Mouse (Mus musculus) midbrain, embryonic 12.5 days (tissue): ENCODE results near the gene Pfkfb4. TPM values are rescaled to one million over a fixed set of nuclear protein-coding genes. Genes with fewer than 3 reads are reported as not detected.
A peak's percentile ranks its signal among the peaks of the same experiment; 100 is the strongest.

Experiments
- ATAC-seq: fragments of 200-750 bp; cut with Nextera tagmentation; 2 replicates; pipeline ENCODE4 v1.8.0; 2017; ENCODE audit warnings: low read depth, moderate TSS enrichment, moderate library complexity; ENCODE audit not compliant: low FRiP score
- H3K27ac ChIP-seq: fragments of 300-500 bp; sonication (generic); replicated peaks from 2 replicates; pipeline ENCODE4 v1.5.1; 2016; ENCODE audit warnings: mild to moderate bottlenecking
- H3K27me3 ChIP-seq: fragments of 300-500 bp; sonication (generic); 2 replicates; pipeline ENCODE4 v1.6.1; 2016; ENCODE audit warnings: mild to moderate bottlenecking
- H3K36me3 ChIP-seq: fragments of 300-500 bp; sonication (generic); 2 replicates; pipeline ENCODE4 v1.6.1; 2016
- H3K4me1 ChIP-seq: fragments of 300-500 bp; sonication (generic); 2 replicates; pipeline ENCODE4 v1.6.1; 2016
- H3K4me2 ChIP-seq: fragments of 300-500 bp; sonication (generic); replicated peaks from 2 replicates; pipeline ENCODE4 v1.6.1; 2016; ENCODE audit warnings: mild to moderate bottlenecking, moderate library complexity
- H3K4me3 ChIP-seq: fragments of 300-500 bp; sonication (generic); 2 replicates; pipeline ENCODE4 v1.5.1; 2016; ENCODE audit warnings: mild to moderate bottlenecking
- H3K9ac ChIP-seq: fragments of 300-500 bp; sonication (generic); replicated peaks from 2 replicates; pipeline ENCODE4 v1.6.1; 2016; ENCODE audit warnings: mild to moderate bottlenecking, moderate library complexity
- H3K9me3 ChIP-seq: fragments of 300-500 bp; sonication (generic); 2 replicates; pipeline ENCODE4 v1.6.1; 2016; ENCODE audit warnings: mild to moderate bottlenecking
- WGBS: fragments of 180-500 bp; shearing (Covaris S2); methylation state at CpG from one replicate; pipeline ENCODE4 v1.1.7; 2016; 5-methylcytosine and 5-hydroxymethylcytosine counted together
- polyA plus RNA-seq: library from polyadenylated mRNA; unstranded; fragments of >200 nt; fragmentation: Nextera tagmentation; extraction: Ambion mirVana; gene quantifications from 2 replicates; pipeline ENCODE4 v1.2.1, GENCODE M21; 2016

Gene Pfkfb4
- polyA plus RNA-seq, 1 experiment from 2014 or later, result 18.5 TPM

DNA sequence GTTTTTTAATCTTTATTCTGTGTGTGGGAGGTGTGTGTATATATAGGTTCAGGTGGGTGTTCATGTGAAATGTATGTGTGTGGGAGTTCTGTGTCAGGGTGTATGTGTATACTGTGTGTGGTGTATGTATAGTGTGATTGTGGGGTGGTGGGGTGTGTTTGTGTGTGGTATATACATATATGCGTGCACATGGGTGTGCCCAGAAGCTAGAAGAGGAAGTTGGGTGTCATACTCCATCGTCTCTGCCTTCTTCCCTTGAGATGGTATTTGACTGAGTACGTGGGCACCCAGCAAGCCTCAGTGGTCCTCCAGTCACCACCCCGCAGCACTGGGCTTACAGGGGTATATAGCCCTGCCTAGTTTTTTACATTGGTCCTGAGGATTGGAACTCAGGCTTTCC lies 29.9 kb downstream of the Pfkfb4 start:
- H3K9me3 ChIP-seq, result no peaks in the 10 kb centered on the region
- H3K4me1 ChIP-seq, result no peaks in the 10 kb centered on the region
- ATAC-seq, result no peak
- H3K4me3 ChIP-seq, result no peak overlapping the region
- no peaks in the 10 kb centered on the region for H3K27me3 ChIP-seq
- H3K9ac ChIP-seq, result no peak overlapping the region
- no peaks in the 10 kb centered on the region for H3K36me3 ChIP-seq
- no peak overlapping the region for H3K27ac ChIP-seq
- 87% methylated on average over 4 of the region's 4 CpGs for WGBS
- no peak overlapping the region for H3K4me2 ChIP-seq

DNA sequence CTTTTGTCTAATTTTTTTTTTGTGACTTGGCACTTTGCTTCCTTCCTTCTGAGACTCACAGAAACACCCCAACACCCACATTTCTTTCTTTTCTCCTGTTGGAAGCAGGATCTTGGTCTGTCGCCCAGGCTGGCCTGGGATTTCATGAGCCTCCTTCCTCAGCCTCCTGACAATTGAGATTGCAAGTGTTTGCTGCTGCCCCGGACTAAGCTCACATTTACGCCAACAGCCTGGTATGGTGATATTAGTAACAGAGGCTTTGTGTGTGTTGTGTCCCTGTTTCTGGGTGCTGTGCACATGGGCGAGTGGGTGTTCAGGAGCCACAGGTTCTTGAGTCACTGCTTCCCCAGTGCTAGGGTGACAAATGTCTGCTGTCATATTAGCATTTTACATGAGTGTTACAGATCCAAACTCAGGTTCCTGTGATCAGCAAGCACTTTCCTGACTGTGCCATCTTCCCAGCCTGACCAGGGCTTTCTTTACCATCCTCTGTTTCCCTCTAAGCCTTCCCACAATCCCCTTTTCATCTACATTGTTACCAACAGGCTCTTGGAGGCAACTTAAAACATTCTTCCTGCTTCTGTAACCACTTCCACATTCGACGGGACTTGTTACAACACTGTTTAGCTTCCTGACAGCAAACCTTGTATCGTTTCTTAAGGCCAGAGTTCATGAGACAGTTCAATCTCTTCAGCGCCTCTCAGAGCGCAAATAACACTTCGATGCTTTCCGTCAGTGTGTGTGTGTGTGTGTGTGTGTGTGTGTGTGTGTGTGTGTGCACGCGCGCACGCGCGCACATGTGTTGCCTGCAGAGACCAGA lies 31.5 kb downstream of the Pfkfb4 start:
- no peaks in the 10 kb centered on the region for H3K27me3 ChIP-seq
- WGBS, result 89% methylated on average over 17 of the region's 17 CpGs
- H3K9ac ChIP-seq, result no peak overlapping the region
- no peak overlapping the region for H3K27ac ChIP-seq
- H3K36me3 ChIP-seq, result no peaks in the 10 kb centered on the region
- no peaks in the 10 kb centered on the region for H3K9me3 ChIP-seq
- no peaks in the 10 kb centered on the region for H3K4me1 ChIP-seq
- no peak for ATAC-seq
- H3K4me2 ChIP-seq, result no peak overlapping the region
- H3K4me3 ChIP-seq, result no peak overlapping the region

DNA sequence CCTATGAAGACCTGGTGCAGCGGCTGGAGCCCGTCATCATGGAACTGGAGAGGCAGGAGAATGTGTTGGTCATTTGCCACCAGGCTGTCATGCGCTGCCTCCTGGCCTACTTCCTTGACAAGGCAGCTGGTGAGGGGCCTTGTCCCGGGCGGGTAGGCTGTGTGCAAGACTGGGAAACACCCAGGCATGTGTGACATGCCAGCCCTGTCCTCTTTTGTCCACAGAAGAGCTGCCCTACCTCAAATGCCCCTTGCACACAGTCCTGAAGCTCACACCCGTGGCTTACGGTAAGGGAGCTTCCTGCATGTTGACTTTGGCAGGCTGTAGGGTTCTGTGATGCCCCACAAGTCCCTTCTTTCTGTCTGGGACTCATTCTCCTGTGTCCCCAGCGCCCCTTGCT lies 35.9 kb downstream of the Pfkfb4 start:
- no peak for ATAC-seq
- no peak overlapping the region for H3K4me3 ChIP-seq
- no peaks in the 10 kb centered on the region for H3K27me3 ChIP-seq
- peaks cover 9% of the 10 kb centered on the region; the same call in 1 of the 2 replicates for H3K36me3 ChIP-seq
- H3K9ac ChIP-seq, result no peak overlapping the region
- 87% methylated on average over 8 of the region's 8 CpGs for WGBS
- no peaks in the 10 kb centered on the region for H3K9me3 ChIP-seq
- H3K4me2 ChIP-seq, result no peak overlapping the region
- H3K27ac ChIP-seq, result no peak overlapping the region
- H3K4me1 ChIP-seq, result no peaks in the 10 kb centered on the region

DNA sequence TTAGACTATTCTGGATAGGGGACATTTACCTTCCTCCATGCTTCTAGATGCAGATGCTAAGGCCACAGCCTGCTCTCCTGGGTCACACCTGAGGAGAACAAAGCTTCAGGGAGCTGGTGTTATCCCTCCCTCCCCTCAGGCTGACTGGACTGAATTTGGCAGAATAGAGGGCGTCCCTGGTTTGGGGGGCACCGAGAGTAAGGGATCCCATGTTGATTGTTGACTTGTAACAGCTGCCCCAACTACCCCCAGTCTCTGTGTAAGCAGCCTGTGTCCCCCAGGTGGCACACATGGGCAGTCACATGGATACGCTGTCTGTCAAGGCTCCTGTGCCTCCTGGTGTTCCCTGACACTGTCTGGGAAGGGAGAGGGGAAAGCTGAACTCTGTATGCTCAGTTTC lies 36.8 kb downstream of the Pfkfb4 start:
- Histone ChIP-seq H3K27ac (no peak overlapping the region), H3K27me3 (no peaks in the 10 kb centered on the region), H3K4me1 (no peaks in the 10 kb centered on the region), H3K4me2 (no peak overlapping the region), H3K9me3 (no peaks in the 10 kb centered on the region), H3K4me3 (no peak overlapping the region), H3K36me3 (peaks cover 9% of the 10 kb centered on the region; the same call in 1 of the 2 replicates), H3K9ac (no peak overlapping the region)
- ATAC-seq, result no peak
- whole genome bisulfite sequencing, result 85% methylated on average over 3 of the region's 3 CpGs

DNA sequence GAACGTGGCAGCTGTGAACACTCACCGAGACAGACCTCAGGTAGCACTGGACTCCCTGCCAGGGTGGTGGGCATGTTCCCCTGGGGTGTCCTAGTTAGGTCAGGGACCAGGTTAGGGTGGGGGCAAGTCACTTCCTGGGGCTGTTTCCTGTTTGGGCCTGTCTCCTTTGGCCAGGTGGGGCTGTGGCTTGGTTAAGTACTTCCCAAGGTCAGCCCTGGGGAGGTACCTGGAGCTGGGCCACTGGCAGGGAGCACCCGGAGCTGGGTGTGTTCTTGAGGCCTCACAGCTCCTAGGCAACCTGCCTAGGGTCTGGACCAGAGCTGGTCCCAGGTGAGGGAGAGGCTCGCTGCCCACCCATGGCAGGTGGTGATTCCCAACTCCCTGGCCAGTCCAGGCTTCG lies 37.3 kb downstream of the Pfkfb4 start:
- H3K9me3 ChIP-seq, result no peaks in the 10 kb centered on the region
- H3K27me3 ChIP-seq, result no peaks in the 10 kb centered on the region
- no peaks in the 10 kb centered on the region for H3K4me1 ChIP-seq
- 72% methylated on average over 5 of the region's 5 CpGs for WGBS
- no peak overlapping the region for H3K4me3 ChIP-seq
- no peak overlapping the region for H3K4me2 ChIP-seq
- ATAC-seq, result no peak
- no peak overlapping the region for H3K27ac ChIP-seq
- peaks cover 9% of the 10 kb centered on the region; the same call in 1 of the 2 replicates for H3K36me3 ChIP-seq
- H3K9ac ChIP-seq, result no peak overlapping the region

DNA sequence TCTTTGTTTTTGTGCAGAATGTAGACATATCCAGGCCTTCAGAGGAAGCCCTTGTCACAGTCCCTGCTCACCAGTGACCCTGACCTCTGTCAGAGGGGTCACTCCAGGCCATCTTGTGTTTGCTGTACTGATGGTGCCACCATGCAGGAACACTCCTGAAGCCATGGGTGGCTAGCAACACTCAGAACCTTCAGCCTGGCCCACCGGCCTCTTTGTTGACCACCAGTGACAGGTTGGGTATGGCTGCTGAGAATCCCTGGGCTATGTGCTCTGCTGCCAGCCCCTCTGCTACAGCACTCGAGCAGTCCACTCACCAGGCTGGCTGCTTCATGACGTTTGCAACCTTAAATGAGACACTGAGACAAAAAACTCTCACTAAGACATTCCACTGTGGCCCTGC lies 38.7 kb downstream of the Pfkfb4 start:
- H3K4me2 ChIP-seq, result no peak overlapping the region
- ATAC-seq, result no peak
- WGBS, result 68% methylated on average over 3 of the region's 3 CpGs
- H3K4me3 ChIP-seq, result no peak overlapping the region
- H3K9me3 ChIP-seq, result no peaks in the 10 kb centered on the region
- no peaks in the 10 kb centered on the region for H3K4me1 ChIP-seq
- H3K27ac ChIP-seq, result no peak overlapping the region
- peaks cover 9% of the 10 kb centered on the region; the same call in 1 of the 2 replicates for H3K36me3 ChIP-seq
- H3K27me3 ChIP-seq, result no peaks in the 10 kb centered on the region
- H3K9ac ChIP-seq, result no peak overlapping the region

DNA sequence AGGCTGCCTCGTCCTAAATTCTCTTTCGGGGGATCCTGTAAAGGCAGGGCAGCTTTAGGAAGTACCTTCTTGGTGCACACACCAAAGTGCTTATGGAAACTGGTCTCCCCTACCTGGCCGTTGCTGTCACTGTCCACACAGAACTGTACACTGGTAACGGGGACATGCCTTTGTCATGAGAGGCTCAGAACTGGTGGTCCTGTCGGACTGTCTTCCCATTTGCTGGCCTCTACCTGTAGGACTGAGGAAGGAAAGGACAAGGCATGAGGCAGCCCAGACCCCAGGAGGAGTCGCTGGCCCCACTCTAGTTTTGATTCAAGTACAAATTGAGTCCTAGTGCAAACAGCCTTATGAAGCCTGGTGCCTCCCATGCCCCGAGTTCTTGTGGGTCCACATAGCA lies 39.4 kb downstream of the Pfkfb4 start:
- H3K9ac ChIP-seq, result no peak overlapping the region
- no peak for ATAC-seq

DNA sequence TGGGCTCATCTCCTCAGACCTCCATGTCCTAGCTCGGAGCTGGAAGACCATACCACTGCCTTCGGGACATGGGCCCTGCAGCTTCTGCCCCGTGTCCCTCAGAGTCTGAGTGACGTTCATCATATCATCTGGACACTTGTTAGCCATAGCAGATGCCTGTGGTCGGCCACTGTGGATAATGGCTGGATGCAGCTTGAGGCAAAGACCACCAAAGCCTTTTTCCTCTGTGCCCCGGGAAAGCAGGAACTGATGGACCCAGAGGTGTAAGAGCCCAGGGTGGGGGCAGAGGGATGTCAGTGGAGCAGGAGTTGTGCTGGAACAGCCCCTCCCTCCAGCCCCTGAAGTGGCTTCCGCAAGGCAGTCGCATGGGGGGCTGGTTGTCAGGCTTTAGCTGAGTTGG lies 40.1 kb downstream of the Pfkfb4 start:
- H3K4me1 ChIP-seq, result no peaks in the 10 kb centered on the region
- no peak overlapping the region for H3K27ac ChIP-seq
- ATAC-seq, result no peak
- H3K9me3 ChIP-seq, result no peaks in the 10 kb centered on the region
- H3K27me3 ChIP-seq, result no peaks in the 10 kb centered on the region
- H3K4me3 ChIP-seq, result no peak overlapping the region
- H3K36me3 ChIP-seq, result peaks cover 9% of the 10 kb centered on the region; the same call in 1 of the 2 replicates
- H3K4me2 ChIP-seq, result no peak overlapping the region
- no peak overlapping the region for H3K9ac ChIP-seq
- WGBS, result 88% methylated on average over 8 of the region's 8 CpGs

More for the DNA sequence above, 39.4 kb downstream of the Pfkfb4 start:
- Histone ChIP-seq H3K4me1 (no peaks in the 10 kb centered on the region), H3K27me3 (no peaks in the 10 kb centered on the region), H3K4me3 (no peak overlapping the region), H3K9me3 (no peaks in the 10 kb centered on the region), H3K27ac (no peak overlapping the region), H3K36me3 (peaks cover 9% of the 10 kb centered on the region; the same call in 1 of the 2 replicates), H3K4me2 (no peak overlapping the region)
- 91% methylated on average over 7 of the region's 7 CpGs for WGBS

DNA sequence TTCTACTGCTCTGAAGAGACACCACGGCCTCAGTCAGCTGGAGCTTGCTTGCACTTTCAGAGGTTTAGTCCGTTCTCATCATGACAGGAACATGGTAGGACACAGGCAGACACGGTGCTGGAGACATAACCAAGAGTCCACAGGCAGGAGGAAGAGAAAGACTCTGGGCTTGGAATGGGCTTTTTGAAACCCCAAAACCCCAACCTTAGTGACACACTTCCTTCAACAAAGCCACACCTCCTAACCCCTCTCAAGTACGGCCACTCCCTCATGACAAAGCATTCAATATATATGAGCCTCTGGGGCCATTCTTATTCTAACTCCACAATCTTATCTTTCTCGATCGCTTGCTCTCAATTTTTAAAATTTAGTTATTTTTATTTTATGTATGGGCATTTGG lies 40.9 kb downstream of the Pfkfb4 start:
- Histone ChIP-seq H3K27ac (no peak overlapping the region), H3K9ac (no peak overlapping the region), H3K4me2 (no peak overlapping the region), H3K4me1 (no peaks in the 10 kb centered on the region), H3K36me3 (peaks cover 9% of the 10 kb centered on the region; the same call in 1 of the 2 replicates), H3K27me3 (no peaks in the 10 kb centered on the region), H3K9me3 (no peaks in the 10 kb centered on the region), H3K4me3 (no peak overlapping the region)
- no peak for ATAC-seq
- 88% methylated on average over 6 of the region's 6 CpGs for WGBS

DNA sequence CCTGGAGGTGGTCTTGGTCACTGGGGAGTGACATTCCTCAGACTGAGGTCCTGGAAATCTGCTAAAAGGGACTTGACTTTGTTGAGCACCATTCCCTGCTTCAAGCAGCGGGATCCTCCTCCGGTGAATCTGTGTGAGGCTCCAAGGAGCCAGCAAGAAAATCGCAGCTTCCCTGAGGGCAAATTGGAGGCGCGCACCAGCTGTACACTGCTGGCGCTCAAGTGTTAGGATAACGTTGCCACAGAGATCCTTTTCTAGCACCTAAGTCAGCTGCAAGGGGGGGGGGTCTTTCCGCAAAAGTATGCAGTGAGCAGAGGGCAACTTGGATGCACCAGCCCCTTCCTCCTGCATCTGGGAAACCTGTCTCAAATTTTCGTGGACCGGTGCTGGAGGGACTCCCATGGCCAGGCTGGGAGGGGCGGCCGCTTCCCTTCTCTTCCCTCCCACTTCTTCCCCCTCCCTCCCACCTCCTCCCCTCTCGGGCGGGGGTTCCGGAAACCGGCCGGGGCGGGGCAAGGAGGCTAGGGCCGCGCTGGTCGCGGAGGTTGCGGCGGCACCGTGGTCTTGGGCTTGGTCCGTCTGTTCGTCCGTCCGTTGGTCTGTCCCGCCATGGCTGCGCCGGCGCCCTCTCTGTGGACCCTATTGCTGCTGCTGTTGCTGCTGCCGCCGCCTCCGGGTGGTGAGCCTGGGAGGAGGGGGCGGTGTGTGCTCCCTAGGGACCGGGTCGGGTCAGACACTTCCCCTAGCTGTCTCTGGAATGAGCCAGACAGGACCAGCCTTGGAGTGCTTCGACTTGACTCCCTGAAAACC lies 46.7 kb downstream of the Pfkfb4 start, which contains the start of gene Shisa5:
Gene Shisa5, plus strand, starts transcription at position 480 of the 810 bp plus-strand sequence.
- ATAC-seq, result peak; percentile 82
- Histone ChIP-seq H3K4me2 (peak within 1 kb of the TSS; percentile 89), H3K9me3 (no peaks in the 10 kb centered on the region), H3K4me1 (peaks cover 13% of the 10 kb centered on the region), H3K27me3 (0 out of 2 replicates have a peak, but pooled peaks cover 9% of the 10 kb centered on the region), H3K36me3 (no peaks in the 10 kb centered on the region), H3K27ac (no peak within 1 kb of the TSS; the same call in 1 of the 2 replicates), H3K9ac (peak within 1 kb of the TSS; percentile 76), H3K4me3 (peak within 1 kb of the TSS; percentile 69)
- WGBS, result 1% methylated on average over 39 of the region's 40 CpGs

DNA sequence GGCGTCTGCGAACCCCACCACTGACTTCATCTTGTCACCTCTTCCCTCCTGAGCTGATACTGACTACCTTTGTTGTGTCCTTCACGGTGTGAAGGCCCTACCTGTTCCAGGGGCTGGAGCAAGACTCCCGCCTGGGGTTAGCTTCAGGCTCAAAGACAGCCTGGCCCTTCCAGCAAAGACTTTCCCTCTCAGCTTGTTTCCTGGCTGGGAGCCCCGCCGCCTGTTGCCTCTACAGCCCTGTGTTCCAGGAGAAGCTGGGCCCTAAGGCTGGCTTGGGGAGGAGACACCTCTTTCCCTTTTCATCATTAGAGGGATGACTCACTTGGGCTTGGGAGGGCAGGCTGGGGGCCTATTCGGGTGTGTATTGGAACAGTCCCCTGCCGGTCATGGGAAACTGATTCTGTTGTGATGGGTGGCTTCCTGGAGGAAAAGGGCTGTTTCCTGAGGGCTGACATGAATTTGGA lies 47.4 kb downstream of the Pfkfb4 start:
- ATAC-seq, result 0 out of 2 replicates have a peak, but pooled peaks have one; percentile 23
- Histone ChIP-seq H3K9me3 (no peaks in the 10 kb centered on the region), H3K9ac (peak overlapping the region; percentile 76), H3K27ac (no peak overlapping the region), H3K4me2 (peak overlapping the region; percentile 89), H3K36me3 (no peaks in the 10 kb centered on the region), H3K27me3 (0 out of 2 replicates have a peak, but pooled peaks cover 9% of the 10 kb centered on the region), H3K4me1 (peaks cover 13% of the 10 kb centered on the region), H3K4me3 (peak overlapping the region; percentile 69)
- WGBS, result 16% methylated on average over 8 of the region's 8 CpGs

DNA sequence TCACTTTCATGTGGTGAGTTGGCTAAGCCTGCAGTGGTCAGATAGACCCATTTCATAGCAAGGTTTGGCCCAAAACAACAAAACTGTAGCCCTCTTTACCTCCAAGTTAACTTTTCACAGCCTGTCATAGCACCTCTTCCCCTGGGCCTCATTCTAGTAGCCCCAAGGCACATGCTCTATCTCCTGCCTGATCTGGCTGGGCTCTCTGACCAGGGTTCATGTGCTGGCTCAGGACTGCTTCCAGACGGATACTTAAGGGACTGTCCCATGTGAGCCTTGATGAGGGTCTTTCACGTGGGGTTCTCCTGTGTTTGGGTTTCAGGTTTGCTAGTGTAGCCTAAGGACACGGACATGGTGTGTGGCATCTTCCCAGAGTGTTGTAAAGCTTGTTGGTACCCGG lies 48.1 kb downstream of the Pfkfb4 start:
- Histone ChIP-seq H3K27ac (no peak overlapping the region), H3K4me1 (peaks cover 13% of the 10 kb centered on the region), H3K9ac (no peak overlapping the region), H3K9me3 (no peaks in the 10 kb centered on the region), H3K4me3 (no peak overlapping the region), H3K27me3 (0 out of 2 replicates have a peak, but pooled peaks cover 9% of the 10 kb centered on the region), H3K4me2 (no peak overlapping the region), H3K36me3 (no peaks in the 10 kb centered on the region)
- 87% methylated on average over 4 of the region's 4 CpGs for WGBS
- no peak for ATAC-seq
